Mouse (Mus musculus): ENCODE results near the gene Fam49a. TPM values are rescaled to one million over a fixed set of nuclear protein-coding genes. Genes with fewer than 3 reads are reported as not detected.

Fam49a gene
- polyA plus RNA-seq, 1 experiment from 2014 or later: 12.6 TPM

- Histone ChIP-seq H3K9ac (ENCODE audit: low read length) (no peak overlapping the region), H3K27me3 (ENCODE audit: control insufficient read depth, insufficient read depth, low read length) (no peaks in the 10 kb centered on the region), H3K4me1 (ENCODE audit: control insufficient read depth, insufficient read depth, low read length) (0 out of 2 replicates have a peak, but pooled peaks cover 3% of the 10 kb centered on the region), H3K9me3 (replicated peaks; ENCODE audit: control insufficient read depth, low read length) (no peaks in the 10 kb centered on the region), H3K36me3 (ENCODE audit: control insufficient read depth, insufficient read depth, low read length) (no peaks in the 10 kb centered on the region), H3K27ac (ENCODE audit: low read length) (no peak overlapping the region), H3K4me3 (replicated peaks; ENCODE audit: low read length) (no peak overlapping the region), H3K4me2 (ENCODE audit: low read depth, low read length) (no peak overlapping the region)
- 83% methylated on average over 5 of the region's 5 CpGs for WGBS
- ATAC-seq (ENCODE audit: insufficient read depth, low FRiP score): no peak
These were observed 32.6 kb downstream of the Fam49a start for GRCm38 (mm10) chr12:12294380-12295171.

- H3K36me3 ChIP-seq (ENCODE audit: control insufficient read depth, insufficient read depth, low read length): no peaks in the 10 kb centered on the region
- H3K4me2 ChIP-seq (ENCODE audit: low read depth, low read length): no peak overlapping the region
- no peaks in the 10 kb centered on the region for H3K9me3 ChIP-seq (replicated peaks; ENCODE audit: control insufficient read depth, low read length)
- H3K27ac ChIP-seq (ENCODE audit: low read length): no peak overlapping the region
- ATAC-seq (ENCODE audit: insufficient read depth, low FRiP score): no peak
- no peak overlapping the region for H3K4me3 ChIP-seq (replicated peaks; ENCODE audit: low read length)
- H3K4me1 ChIP-seq (ENCODE audit: control insufficient read depth, insufficient read depth, low read length): no peaks in the 10 kb centered on the region
- 92% methylated on average over 7 of the region's 7 CpGs for WGBS
- no peaks in the 10 kb centered on the region for H3K27me3 ChIP-seq (ENCODE audit: control insufficient read depth, insufficient read depth, low read length)
- no peak overlapping the region for H3K9ac ChIP-seq (ENCODE audit: low read length)
These were observed 36.5 kb downstream of the Fam49a start for GRCm38 (mm10) chr12:12298451-12298850.

DNA sequence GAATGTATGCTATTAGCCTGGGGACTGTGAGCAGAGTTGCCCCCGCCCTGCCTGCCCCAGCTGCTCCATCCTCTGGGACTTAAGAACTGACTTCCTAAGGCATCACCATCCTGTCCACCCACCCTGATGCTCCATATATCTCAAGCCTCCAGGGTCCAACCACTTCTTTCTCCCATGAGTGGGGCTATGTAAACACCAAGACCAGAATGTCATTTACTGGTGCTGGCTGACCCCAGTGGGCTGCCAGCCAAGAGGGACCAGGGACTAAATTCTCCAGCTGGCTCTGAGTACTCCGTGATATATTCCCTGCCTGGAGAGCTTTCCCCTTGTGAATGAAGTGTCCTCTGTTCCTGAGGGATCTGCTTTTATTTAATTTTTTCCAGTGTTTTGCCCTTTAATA, 37.4 kb downstream of the Fam49a start:
- H3K27ac ChIP-seq (ENCODE audit: low read length): no peak overlapping the region
- 48% methylated on average over 2 of the region's 2 CpGs for WGBS

DNA sequence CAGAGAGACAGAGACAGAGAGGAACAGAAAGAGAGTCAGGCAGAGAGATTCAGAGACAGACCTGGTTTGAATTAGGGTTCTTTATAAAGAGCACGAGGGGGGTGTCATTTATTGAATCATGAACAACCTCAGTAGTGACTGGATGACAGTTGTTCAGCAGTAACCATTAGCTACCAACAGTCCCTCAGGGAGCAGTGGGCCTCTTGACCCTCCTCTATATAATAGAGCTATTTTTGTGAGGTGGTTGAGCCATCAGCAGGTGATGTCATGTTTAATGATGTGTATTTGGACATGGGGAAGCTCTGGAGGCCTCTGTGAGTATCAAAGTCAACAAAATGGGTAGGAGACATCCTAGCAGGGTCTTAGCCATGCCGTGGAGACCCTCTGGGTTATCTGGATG, 39.2 kb downstream of the Fam49a start:
- Histone ChIP-seq H3K36me3 (ENCODE audit: control insufficient read depth, insufficient read depth, low read length) (no peaks in the 10 kb centered on the region), H3K9ac (ENCODE audit: low read length) (no peak overlapping the region), H3K27me3 (ENCODE audit: control insufficient read depth, insufficient read depth, low read length) (no peaks in the 10 kb centered on the region), H3K4me1 (ENCODE audit: control insufficient read depth, insufficient read depth, low read length) (no peaks in the 10 kb centered on the region), H3K9me3 (replicated peaks; ENCODE audit: control insufficient read depth, low read length) (no peaks in the 10 kb centered on the region), H3K4me2 (ENCODE audit: low read depth, low read length) (no peak overlapping the region), H3K27ac (ENCODE audit: low read length) (no peak overlapping the region), H3K4me3 (replicated peaks; ENCODE audit: low read length) (no peak overlapping the region)
- WGBS: 85% methylated on average over 2 of the region's 2 CpGs
- ATAC-seq (ENCODE audit: insufficient read depth, low FRiP score): no peak

More for the DNA sequence above, 37.4 kb downstream of the Fam49a start:
- ATAC-seq (ENCODE audit: insufficient read depth, low FRiP score): peak; percentile 70; the same call in 1 of the 2 replicates
- H3K4me3 ChIP-seq (replicated peaks; ENCODE audit: low read length): no peak overlapping the region
- H3K36me3 ChIP-seq (ENCODE audit: control insufficient read depth, insufficient read depth, low read length): no peaks in the 10 kb centered on the region
- no peaks in the 10 kb centered on the region for H3K4me1 ChIP-seq (ENCODE audit: control insufficient read depth, insufficient read depth, low read length)
- H3K4me2 ChIP-seq (ENCODE audit: low read depth, low read length): no peak overlapping the region
- no peaks in the 10 kb centered on the region for H3K9me3 ChIP-seq (replicated peaks; ENCODE audit: control insufficient read depth, low read length)
- H3K27me3 ChIP-seq (ENCODE audit: control insufficient read depth, insufficient read depth, low read length): no peaks in the 10 kb centered on the region
- H3K9ac ChIP-seq (ENCODE audit: low read length): no peak overlapping the region

- no peaks in the 10 kb centered on the region for H3K36me3 ChIP-seq (ENCODE audit: control insufficient read depth, insufficient read depth, low read length)
- WGBS: 45% methylated on average over 4 of the region's 4 CpGs
- H3K27me3 ChIP-seq (ENCODE audit: control insufficient read depth, insufficient read depth, low read length): no peaks in the 10 kb centered on the region
- H3K9me3 ChIP-seq (replicated peaks; ENCODE audit: control insufficient read depth, low read length): no peaks in the 10 kb centered on the region
- H3K4me2 ChIP-seq (ENCODE audit: low read depth, low read length): no peak overlapping the region
- no peak overlapping the region for H3K4me3 ChIP-seq (replicated peaks; ENCODE audit: low read length)
- H3K9ac ChIP-seq (ENCODE audit: low read length): no peak overlapping the region
- H3K4me1 ChIP-seq (ENCODE audit: control insufficient read depth, insufficient read depth, low read length): no peaks in the 10 kb centered on the region
- H3K27ac ChIP-seq (ENCODE audit: low read length): no peak overlapping the region
- no peak for ATAC-seq (ENCODE audit: insufficient read depth, low FRiP score)
These were observed 39.9 kb downstream of the Fam49a start for GRCm38 (mm10) chr12:12301815-12302214.

DNA sequence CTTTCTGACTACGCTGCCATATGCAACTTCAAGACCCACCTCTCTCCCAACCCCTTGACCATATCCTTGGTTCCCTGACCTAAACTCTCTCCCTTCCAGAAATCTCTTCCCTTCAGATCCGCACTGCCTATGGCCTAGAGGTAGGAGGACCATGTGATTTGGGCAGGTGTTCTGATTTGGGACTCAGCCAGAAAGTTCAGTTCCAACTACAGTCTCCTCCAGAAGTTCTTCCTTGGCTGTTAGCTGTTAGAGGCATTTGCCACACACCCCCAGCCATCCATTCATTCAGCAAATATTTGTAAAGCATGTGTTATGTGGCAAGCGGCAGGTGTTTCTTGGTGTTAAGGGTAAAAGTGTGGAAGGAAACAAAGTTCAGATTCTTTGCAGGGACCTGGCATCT, 44.3 kb downstream of the Fam49a start:
- no peak overlapping the region for H3K4me2 ChIP-seq (ENCODE audit: low read depth, low read length)
- H3K27ac ChIP-seq (ENCODE audit: low read length): no peak overlapping the region
- no peaks in the 10 kb centered on the region for H3K9me3 ChIP-seq (replicated peaks; ENCODE audit: control insufficient read depth, low read length)
- no peaks in the 10 kb centered on the region for H3K4me1 ChIP-seq (ENCODE audit: control insufficient read depth, insufficient read depth, low read length)
- H3K36me3 ChIP-seq (ENCODE audit: control insufficient read depth, insufficient read depth, low read length): no peaks in the 10 kb centered on the region
- peak; percentile 44; the same call in 1 of the 2 replicates for ATAC-seq (ENCODE audit: insufficient read depth, low FRiP score)
- H3K4me3 ChIP-seq (replicated peaks; ENCODE audit: low read length): no peak overlapping the region
- no peaks in the 10 kb centered on the region for H3K27me3 ChIP-seq (ENCODE audit: control insufficient read depth, insufficient read depth, low read length)
- no peak overlapping the region for H3K9ac ChIP-seq (ENCODE audit: low read length)
- WGBS: 68% methylated on average over 3 of the region's 3 CpGs

DNA sequence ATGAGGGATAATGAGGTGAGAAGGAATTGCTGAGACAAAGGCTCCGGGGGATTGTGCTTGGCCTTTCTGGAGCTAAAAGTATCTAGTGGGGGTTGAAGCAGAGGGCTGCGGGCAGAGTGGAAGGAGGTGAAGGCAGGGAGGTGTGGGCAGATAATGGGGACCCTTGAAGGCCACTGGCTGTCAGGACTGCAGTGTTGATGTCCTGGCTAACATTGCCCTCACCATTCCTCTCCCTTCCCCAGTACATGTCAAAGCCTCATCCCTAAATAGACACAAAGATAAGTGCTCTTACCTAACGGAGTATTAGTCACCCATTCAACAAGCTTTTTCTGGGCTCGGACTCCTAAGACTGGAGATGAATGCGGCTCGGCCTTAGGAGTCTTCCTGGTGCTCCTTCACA, 44.9 kb downstream of the Fam49a start:
- H3K9ac ChIP-seq (ENCODE audit: low read length): no peak overlapping the region
- no peaks in the 10 kb centered on the region for H3K9me3 ChIP-seq (replicated peaks; ENCODE audit: control insufficient read depth, low read length)
- H3K36me3 ChIP-seq (ENCODE audit: control insufficient read depth, insufficient read depth, low read length): no peaks in the 10 kb centered on the region
- no peaks in the 10 kb centered on the region for H3K27me3 ChIP-seq (ENCODE audit: control insufficient read depth, insufficient read depth, low read length)
- 83% methylated on average over 6 of the region's 6 CpGs for WGBS
- no peaks in the 10 kb centered on the region for H3K4me1 ChIP-seq (ENCODE audit: control insufficient read depth, insufficient read depth, low read length)
- H3K4me3 ChIP-seq (replicated peaks; ENCODE audit: low read length): no peak overlapping the region
- ATAC-seq (ENCODE audit: insufficient read depth, low FRiP score): no peak
- H3K27ac ChIP-seq (ENCODE audit: low read length): no peak overlapping the region
- no peak overlapping the region for H3K4me2 ChIP-seq (ENCODE audit: low read depth, low read length)

- no peaks in the 10 kb centered on the region for H3K4me1 ChIP-seq (ENCODE audit: control insufficient read depth, insufficient read depth, low read length)
- H3K36me3 ChIP-seq (ENCODE audit: control insufficient read depth, insufficient read depth, low read length): no peaks in the 10 kb centered on the region
- no peak overlapping the region for H3K27ac ChIP-seq (ENCODE audit: low read length)
- no peak overlapping the region for H3K9ac ChIP-seq (ENCODE audit: low read length)
- no peak overlapping the region for H3K4me2 ChIP-seq (ENCODE audit: low read depth, low read length)
- H3K9me3 ChIP-seq (replicated peaks; ENCODE audit: control insufficient read depth, low read length): no peaks in the 10 kb centered on the region
- H3K4me3 ChIP-seq (replicated peaks; ENCODE audit: low read length): no peak overlapping the region
- no peaks in the 10 kb centered on the region for H3K27me3 ChIP-seq (ENCODE audit: control insufficient read depth, insufficient read depth, low read length)
- 90% methylated on average over 8 of the region's 8 CpGs for WGBS
- ATAC-seq (ENCODE audit: insufficient read depth, low FRiP score): no peak
These were observed 45.3 kb downstream of the Fam49a start for GRCm38 (mm10) chr12:12307245-12307644.

- peaks cover 9% of the 10 kb centered on the region; the same call in 1 of the 2 replicates for H3K4me1 ChIP-seq (ENCODE audit: control insufficient read depth, insufficient read depth, low read length)
- H3K4me3 ChIP-seq (replicated peaks; ENCODE audit: low read length): no peak overlapping the region
- no peaks in the 10 kb centered on the region for H3K9me3 ChIP-seq (replicated peaks; ENCODE audit: control insufficient read depth, low read length)
- no peak overlapping the region for H3K27ac ChIP-seq (ENCODE audit: low read length)
- no peak for ATAC-seq (ENCODE audit: insufficient read depth, low FRiP score)
- no peak overlapping the region for H3K4me2 ChIP-seq (ENCODE audit: low read depth, low read length)
- H3K27me3 ChIP-seq (ENCODE audit: control insufficient read depth, insufficient read depth, low read length): no peaks in the 10 kb centered on the region
- no peaks in the 10 kb centered on the region for H3K36me3 ChIP-seq (ENCODE audit: control insufficient read depth, insufficient read depth, low read length)
- H3K9ac ChIP-seq (ENCODE audit: low read length): no peak overlapping the region
These were observed 51.5 kb downstream of the Fam49a start for GRCm38 (mm10) chr12:12313437-12313836.

Measured in stomach, embryonic 16.5 days (tissue).